Mouse (Mus musculus): Measurements from ENCODE around the gene Ldb3.

- no peak for TF ChIP-seq POLR2A (IDR thresholded peaks at IDR 0.05; ENCODE audit: low read depth, low read length)
- no peak for TF ChIP-seq CTCF (IDR thresholded peaks at IDR 0.05; ENCODE audit: borderline replicate concordance, insufficient read depth, low read length)
Observed at GRCm38 (mm10) chr14:34541896-34542295, 46.6 kb downstream of the Ldb3 start.

Data from embryonic fibroblast, embryonic 13.5 days (primary cell).